Mouse (Mus musculus) brain, embryonic 14.5 days (tissue): ENCODE data around the gene Hist1h2ab.

Source experiments
- CTCF ChIP-seq: fragments of 200-500 bp; IDR thresholded peaks from 2 replicates; pipeline ENCODE4 v1.5.1; 2012; ENCODE audit warnings: inconsistent platforms, mild to moderate bottlenecking, moderate library complexity, borderline replicate concordance; ENCODE audit not compliant: insufficient read depth, insufficient read length; ENCODE audit errors: extremely low read depth
- POLR2A ChIP-seq: fragments of 200-500 bp; IDR thresholded peaks from 2 replicates; pipeline ENCODE4 v1.6.1; 2012; ENCODE audit warnings: mild to moderate bottlenecking, inconsistent platforms, borderline replicate concordance; ENCODE audit not compliant: poor library complexity, insufficient read depth, insufficient read length, severe bottlenecking; ENCODE audit errors: extremely low read depth

DNA sequence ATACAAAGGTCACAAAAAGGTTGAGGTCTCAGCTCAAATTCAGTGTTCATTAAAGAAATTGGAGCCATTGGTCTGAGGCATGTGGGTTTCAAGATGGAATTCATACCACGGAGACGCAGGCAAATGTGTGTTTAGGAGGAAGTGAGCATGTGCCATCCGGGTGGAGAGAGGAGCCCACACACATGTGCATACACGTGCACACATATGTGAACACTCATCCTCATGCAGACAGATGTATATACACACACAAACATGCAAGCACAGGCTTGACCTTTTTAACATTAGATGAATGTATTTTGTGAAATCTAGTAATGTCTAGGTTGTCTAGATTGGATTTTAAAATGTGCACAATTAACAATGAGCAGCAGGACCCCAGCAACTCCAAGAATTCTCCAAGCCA lies 48.7 kb upstream of the Hist1h2ab start:
- TF ChIP-seq POLR2A (no peak), CTCF (no peak)
